Mouse (Mus musculus) thymus, postnatal 10 days (tissue): ENCODE data around the gene Kcng1.

Source experiments
- DNase-seq, 2 experiments: peaks; one replicate each; pipeline ENCODE4 v3.0.0; 2021; ENCODE audit warnings: low spot score in 2 of 2

Kcng1 gene

DNA sequence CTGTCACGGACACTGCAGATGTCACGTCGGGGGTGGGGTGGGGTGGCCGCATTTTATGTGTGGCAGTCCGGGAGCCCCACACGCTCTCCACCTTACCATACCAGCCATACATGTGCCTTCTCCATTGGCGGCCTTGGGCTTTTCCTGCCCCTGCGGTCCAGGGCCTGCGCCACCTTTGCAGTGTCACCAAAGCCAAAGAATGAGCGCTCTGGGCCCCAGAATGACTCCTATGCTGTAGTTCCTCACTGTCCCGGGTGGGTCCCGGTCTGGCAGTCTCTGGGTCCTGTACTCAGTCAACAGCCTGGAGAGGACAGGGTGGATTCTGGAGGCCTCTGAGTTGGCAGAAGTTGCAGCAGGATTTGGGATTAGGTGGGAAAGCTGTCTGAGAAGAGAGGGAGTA lies at the start of gene Kcng1:
Kcng1 (minus strand) TSS at position 155 of the 400 bp plus-strand sequence.
- DNase-seq: no peak

DNA sequence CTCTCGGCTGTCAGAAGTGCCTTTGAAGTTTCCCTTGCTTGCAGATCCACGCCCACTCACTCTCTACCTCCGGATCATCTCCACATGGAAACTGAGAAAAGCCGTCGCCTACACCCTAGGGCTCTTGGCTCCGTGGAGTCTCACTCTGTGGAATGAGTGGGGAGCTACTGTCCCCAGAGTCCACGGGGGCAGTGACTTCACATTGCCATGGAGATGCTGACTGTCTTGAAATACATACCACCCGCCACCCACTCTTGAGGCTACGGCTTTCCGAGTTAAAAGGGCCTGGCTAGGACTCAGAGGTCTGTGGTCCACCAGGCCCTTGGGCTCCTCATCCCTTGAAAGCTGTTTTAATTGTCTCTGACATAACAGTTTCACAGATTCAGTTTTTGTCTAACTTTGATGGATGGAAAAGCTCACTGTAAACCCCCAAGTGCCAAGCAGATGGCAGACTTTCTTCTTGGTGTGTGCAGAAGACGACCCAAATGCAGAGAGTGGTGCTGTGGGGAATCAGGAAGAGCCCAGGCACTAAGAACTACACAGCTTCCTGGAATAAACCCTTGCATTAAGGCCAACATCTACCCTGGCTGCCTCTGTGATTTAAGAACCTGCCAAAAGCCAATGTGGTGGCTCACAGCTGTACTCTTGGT lies 49.0 kb upstream of the Kcng1 start:
- DNase-seq: no peak

DNA sequence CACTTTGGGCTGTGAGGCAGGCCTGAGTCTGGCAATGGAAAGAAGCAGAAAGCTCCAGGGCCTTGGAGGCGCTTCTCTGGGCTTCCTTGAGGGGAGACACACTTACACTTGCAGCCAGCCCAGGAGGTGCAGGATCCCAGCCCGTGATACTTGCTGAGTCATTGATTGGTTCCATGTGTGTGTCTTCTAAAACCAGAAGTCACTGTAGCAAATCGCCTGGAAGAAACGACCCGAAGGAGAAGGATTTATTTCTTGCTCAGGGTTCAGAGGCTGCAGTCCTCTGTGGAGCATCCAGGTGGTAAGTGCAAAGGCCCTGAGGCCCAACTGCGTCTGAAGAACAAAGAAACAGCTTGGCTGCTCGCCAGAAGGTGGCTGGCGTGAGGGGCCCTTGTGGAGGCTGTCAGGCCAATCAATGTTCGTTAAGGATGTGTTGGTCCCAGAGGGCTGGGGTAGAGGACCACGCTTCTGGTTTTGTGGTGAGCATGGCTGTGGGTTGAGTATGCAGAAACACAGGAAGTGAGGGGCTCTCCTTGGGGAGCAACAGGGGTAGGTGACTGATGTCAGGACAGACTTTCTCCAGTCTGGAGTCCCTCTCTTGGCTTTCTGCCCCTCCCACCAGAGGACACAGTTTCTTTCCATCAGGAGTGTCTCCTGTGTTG lies 40.3 kb upstream of the Kcng1 start:
- DNase-seq: no peak

DNA sequence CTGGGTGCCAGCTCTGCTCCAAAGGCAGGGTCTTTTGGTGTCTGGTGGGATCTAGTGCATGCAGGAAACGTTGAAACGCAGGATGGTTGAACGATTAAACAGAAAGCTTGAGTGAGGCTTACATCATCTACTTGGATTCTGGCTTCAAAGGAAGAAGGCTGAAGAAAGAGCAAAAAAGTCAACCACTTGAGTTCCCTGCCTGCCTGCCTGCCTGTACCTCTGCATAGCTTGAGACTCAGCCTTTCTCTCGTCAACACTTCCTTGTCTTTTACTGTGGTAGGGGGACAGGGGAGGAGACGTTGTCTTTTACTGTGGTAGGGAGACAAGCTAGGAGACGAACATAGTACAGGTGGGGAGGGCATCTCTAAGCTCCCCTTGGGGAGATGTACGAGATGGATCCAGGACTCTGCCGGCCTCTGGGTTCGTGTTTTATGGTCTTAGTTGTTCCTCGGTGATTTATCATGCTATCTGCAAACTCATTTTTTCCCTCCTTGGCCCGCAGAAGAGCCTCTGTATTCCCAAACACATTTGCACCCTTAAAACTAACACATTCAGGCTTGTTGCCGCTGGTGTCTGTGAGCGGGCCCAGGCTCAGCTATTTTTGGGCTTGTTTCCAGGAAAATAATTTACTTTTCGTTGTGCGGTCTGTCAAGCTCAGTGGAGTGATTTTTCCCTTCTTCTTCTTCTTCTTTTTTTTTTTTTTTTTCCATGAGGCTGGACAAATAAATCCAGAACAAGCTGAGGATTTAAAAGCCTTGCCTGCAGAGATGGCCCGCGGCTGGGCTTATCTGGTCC lies 39.0 kb upstream of the Kcng1 start:
- no peak for DNase-seq

DNA sequence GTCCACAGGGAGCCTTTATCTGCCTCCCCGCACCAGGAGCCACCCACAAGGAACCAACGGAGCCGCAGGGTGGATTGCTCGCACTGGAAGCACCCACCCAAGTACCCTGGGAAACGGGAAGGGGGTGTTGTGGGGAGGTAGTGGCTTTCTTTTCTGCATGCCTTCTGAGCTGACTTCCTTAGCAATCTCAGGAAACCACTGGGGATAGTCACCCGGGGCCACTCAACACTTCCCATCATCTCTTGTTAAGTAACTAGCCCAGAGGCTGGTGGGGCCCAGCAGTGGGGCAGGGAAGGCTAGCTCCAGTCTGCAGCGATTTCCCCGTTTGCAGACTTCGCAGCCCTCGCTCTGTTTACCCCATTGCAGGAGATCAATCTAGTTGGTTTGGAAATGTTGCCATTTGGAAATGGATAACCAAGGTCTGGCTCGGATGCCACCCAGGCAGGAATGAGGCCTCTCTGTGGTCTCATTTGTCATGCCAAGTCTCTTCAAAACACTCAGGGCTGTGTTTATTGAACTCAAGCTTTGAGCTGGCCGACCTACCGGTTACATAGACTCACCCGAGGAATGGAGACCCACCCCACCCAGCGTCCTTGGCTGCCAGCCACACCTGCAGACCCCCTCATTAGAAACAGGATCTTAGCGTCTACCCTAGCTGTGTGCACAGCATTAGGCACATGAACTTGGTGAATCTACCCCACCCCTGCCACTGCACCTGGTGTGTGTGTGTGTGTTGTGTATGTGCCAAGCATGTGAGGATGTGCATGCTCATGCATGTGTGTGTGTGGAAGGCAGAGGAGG lies 33.3 kb upstream of the Kcng1 start:
- no peak for DNase-seq

DNA sequence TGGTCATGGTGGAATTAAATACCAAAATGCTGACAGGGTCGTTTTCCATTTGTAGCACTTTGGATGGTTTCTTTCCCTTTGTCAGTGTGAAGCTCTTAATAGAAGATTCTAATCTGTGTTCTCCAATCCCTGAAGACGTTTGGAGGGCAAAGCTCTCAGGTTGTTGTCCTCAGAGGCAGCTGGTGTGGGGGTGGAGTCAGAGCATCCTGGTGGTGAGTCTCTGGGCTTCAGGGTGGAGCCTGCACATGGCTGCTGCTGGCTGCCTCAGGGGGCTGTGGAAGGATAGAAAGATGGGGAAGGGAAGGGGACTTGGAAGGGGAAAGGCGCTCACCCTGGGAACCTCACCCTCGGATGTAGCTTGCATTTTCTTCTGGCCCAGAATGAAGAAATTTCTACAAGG lies 31.0 kb upstream of the Kcng1 start:
- DNase-seq: no peak

DNA sequence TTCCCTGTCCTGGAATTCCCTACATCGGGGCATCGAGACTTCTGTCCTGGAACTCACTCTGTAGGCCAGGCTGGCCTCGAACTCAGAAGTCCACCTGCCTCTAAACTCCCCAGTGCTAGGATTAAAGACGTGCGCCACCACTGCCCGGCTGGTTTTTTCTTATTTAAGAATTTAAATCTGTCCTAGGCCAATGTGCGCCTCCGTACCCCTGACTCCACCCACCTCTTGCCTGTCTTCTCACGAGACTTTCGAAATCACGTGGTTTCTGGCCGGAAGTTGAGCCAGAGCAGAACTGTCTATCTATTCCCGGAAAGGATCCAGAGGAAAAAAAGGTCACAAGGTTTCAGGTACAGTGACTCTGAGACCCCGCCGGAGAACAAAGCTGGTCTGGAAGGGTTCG lies 29.5 kb upstream of the Kcng1 start:
- DNase-seq: no peak

DNA sequence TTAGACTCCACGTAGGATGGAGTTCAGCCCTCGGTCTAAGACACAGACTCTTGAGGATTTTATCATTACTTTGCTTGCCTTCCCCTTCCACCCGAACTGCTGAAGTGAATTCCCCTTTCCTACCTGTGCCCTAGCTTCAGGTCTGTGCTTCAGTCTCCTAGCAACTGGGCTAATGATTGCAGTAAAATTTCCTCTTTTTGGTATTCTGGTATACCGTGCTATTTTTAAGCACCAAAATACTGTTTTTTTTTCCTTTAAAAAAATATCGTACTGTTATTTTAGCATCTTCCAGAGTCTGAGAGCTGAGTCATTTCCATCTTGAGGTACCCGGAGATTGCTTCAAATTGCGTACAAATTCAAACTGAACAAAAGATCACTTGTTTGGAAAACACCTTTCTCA lies 27.4 kb upstream of the Kcng1 start:
- DNase-seq: no peak

DNA sequence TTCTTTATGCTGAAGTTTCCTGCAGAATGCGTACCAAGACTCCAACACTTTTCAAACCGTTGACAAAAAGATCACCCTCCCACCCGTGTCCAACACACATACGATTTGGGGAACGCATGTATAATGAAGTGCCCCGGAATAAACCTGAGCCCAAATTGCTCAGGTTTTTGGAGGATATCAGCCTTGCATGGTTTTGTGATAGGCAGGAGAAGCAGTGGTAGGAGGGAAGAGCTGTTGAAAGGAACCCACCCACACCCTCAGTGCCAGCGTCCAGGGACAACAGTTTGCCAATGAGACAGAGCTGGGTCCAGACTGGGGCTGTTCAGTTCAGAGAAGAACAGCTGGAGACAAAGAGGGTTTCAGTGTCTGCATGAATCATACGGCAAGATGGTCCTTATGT lies 18.1 kb upstream of the Kcng1 start:
- DNase-seq: no peak

DNA sequence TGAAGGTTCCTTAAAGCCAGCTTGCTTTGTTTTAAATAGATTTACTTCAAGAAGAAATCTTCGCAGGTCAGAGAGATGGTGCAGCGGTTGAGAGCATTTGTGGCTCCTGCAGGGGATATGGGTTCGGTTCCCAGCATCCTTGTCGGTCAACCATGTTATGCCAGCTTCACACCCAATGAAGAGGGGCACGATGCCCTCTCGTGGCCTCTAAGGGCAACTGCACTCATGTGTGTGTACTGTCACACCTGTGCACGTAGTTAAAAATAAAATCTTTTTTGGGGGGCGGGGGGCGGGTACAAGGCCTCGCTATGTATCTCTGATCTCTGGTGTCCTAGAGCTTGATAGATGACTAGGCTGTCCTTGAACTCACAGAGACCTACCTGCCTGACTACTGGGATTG lies 15.0 kb upstream of the Kcng1 start:
- no peak for DNase-seq

DNA sequence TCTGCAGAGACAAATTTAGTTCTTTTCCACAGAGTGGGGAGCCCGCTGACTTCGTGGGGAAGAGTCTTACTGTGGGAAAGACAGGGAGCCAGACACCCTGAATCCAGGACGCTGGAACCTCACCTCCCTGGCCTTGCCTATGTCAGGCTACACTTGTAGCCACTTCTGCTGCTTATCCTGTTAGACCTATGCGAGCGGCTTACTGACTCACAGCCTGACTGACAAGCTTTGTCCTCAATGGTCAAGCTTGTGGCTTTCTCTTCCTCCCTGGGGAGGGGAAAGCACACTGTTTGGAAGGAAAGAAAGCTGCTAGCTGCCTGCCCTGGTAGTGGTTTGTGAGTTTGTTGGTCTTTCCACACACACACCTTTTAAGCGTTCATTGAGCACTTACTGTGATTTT lies 11.0 kb upstream of the Kcng1 start:
- DNase-seq: no peak

DNA sequence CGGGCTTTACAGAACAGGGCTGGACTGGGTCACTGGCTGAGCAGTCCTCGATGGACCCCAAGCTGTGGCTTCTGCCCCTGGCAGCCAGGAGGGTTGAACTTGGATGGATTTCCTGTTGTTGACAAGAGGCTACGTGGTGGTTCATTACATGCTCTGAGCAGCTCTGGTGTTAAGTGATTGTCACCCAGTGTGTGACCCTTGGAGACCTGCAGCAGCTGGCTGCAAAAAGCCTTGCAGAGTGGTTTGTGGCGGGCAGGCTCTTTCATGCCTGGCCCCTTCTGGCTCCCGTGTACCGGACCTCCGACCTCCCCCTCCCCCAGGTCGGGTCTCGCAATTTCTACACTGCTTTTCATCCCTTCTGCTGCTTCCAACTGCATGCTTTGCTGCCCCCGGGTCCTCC lies 10.5 kb upstream of the Kcng1 start:
- DNase-seq: no peak

DNA sequence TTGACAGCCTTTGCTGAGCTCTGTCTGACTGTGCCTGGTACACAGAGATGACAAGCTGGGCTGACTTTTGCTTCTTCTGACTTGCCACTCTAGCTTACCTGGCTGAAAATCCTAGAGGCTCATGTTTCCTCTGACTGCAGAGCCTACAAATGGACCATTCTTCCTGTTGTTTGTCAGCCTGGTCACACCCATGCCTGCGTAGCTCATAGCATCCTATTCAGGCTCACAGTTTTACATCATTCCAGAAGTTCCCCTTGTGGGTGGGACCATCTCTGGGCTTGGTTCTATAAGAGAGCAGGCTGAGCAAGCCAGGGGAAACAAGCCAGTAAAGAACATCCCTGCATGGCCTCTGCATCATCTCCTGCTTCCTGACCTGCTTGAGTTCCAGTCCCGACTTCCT lies 8.3 kb upstream of the Kcng1 start:
- DNase-seq: no peak

DNA sequence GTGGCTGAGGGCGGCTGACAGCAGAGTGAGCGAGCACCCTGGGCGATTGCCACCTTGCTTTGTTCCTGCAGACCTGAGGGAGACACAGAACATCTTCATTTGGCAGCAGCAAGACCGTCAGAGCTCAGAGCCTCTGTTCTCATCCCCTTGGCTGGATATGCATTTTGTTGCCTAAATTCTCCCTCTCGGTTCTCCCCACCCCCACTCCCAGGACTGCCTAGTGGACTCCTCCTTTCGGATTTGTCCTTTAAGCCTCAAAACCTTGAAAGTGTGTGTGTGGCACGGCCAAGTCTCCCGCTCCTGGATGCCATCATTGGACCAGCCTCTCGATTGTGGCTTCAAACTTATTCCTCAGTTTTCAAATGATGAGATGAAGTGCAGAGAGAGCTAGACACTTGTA lies 7.5 kb upstream of the Kcng1 start:
- DNase-seq: no peak

DNA sequence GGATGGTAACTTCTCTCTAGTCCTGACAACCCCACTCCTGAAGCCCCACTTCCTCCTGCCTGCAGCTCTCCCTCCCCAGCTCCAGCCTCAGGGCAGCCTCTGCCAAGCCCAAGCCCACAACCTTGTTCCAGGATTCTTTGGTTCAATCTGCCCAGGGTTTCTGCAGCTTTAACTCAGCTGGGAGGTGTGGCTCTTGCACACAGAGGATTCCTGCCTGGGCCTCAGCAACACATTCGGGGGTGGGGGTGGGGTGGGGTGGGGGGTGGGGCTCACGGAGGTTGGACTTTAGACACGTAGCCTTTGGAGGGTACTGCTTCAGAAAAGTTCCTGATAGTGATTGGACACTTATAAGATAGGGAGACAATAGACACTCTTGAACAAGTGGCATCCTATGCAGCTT lies 5.5 kb upstream of the Kcng1 start:
- DNase-seq: no peak

DNA sequence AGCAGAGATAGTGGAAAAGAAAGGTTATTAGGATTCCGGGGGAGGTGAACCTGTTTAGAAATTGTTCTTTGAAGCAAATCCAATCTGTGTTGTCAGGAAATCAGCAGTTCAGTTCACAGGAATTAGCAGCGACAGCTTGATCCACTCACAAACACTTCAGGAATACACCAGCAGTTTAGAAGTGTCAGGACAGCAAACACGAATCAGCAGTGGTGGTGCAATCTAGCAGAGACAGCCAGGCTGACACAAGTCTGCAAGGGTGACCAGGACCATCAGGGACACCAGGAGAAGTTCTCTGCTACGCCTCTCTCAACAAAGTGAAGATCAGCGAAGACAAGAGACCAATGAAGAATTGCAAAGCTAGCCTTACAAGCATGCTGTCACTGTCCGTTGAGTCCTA lies 3.6 kb upstream of the Kcng1 start:
- no peak for DNase-seq

DNA sequence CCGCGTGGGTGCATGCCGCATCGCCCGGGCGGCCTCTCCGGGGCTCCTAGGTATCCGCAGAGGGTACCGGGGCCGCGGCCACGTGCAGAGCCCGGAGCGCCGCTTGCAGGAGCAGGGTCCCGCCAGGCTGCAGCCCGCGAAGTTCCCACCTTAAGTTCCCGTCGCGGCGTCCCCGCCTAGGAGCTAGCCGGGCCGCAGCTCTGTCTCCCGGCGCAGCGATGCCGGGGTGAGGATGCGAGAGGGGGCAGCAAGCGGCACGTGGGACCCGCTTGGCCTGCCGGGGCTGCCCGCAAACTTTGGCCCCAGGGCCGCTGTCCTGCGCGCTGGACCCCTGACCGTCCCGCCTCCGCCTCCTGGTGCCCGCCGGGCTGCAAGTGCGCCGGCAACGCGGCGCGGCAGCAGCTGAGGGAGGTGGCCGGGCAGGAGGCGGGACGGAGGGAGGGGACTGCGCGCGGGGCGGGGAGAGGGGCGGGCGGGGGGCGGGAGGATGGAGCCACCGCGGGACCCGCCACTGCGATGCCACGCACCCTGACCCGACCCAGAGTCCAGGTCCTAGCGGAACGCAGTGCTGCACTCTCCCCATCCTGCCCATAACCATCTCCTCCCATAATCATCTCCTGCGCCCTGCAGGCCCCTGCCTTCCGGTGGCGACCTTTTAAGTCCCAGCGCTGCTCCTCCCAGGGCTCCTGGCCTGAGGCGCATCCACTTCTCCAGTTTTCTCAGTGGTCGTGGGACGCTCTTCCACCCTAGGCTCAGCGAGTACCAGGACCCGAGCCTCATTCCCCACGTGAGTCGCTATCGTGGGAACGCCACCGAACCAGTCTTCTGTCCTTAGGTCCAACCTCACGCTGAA lies 581 bp downstream of the Kcng1 start:
- no peak for DNase-seq

DNA sequence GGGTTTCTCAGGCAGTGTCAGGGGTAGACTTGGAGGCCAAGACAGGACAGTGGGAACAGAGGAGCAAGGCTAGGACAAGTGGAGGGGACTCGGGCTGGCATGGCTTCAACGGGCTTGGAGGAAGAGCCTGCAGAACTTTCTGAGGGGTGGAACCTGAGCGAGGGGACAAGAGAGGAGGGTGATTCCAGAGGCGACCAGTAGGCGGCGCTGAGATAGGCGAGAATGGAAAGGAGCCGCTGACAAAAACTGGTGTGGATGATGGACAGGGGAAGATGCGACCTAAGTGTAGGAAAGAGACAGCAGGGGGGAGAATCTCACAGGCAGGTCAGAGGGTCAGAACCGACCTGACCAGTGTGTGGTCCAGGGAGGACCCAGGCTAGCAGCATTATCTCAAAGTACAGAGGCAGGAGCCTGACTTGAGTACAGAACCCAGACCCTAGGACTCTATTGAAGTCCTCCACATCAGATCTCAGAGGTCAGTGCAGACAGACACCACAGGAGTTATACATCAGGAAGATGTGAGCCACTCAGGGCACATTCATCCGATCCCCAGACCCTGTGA lies 7.1 kb downstream of the Kcng1 start:
- DNase-seq: peak; percentile 23 to 79

DNA sequence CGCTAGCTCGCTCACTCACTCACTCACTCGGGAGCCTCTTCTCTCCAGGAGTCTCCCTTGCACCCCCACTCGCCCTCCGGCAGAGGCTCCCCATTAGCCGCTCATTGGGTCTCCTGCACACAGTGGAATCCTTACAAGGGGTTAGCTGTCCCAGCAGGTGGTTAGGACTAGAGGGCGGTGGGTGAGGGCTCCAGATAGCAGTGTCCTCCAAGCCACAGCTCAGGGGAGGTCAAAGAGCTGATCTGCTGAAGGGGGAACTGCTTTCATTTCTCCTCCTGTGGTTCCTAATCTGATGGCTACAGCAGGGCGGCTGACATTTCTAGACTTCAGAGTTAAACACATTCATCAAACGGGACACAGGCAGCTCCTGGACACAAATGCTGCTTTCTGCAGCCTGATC lies 8.1 kb downstream of the Kcng1 start:
- no peak for DNase-seq

DNA sequence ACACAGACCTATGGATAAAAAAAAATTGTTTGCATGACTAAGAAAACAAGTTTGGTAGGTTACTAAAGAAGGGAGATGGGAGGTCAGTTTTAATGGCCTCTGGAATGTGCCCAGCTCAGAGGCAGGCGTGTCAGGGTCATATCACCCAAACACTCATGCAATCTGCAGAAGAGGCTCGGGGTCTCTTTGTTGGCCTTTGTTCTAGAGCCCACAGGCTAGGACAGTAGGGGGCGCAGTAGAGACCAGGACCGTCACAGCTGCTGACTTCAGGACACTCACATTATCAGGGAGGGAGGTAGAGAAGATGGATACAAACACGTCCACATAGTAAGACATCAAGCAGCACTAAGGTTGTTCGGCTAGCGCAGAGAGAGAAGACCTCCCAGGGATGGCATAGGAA lies 13.5 kb downstream of the Kcng1 start:
- peak in 1 of 2 experiments; percentile 31 for DNase-seq

DNA sequence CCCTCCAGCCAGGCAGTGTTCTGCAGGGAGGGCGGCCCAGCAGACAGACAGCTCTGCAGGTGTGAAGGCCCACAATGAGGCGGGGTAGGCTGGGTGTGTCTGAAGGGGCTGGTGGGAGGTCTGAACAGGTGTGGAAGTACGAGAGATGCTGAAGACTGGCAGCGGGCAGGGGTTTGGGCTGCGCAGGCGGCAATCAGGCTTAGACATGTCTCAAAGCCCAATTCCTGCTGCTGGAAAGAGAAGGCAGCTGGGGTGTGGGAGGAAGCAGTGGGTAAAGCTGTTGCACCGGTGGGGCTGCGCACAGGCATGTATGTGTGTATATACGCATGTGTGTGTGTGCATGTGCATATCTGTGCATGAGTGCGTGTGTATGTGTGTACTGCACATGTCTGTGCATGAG lies 20.6 kb downstream of the Kcng1 start:
- DNase-seq: no peak
